ENCODE assay signal across 7 mouse cellular contexts in the genomic region with DNA sequence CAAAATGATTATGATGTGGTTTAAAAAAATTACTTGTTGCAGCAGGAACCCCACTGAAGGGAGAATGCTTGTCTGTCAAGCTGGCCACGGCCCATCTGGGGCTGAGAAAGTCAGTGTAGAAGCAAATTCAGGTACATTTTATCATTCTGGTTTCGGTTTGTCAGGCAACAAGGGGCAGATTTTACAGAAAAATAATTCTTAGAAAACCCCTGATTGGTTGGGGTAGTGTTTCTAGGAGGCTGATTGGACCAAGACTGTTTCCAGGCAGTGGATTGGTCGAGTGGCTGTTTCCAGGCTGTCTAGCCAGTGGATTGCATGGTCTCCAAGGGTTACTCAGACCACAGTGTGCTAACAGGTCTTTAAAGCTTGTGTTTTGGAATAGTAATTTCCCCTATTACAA. TPM values are rescaled to one million over a fixed set of nuclear protein-coding genes. Genes with fewer than 3 reads are reported as not detected.
DNase-seq lines count a peak whose midpoint lies in the region; ATAC-seq and TF ChIP-seq lines count a peak whose summit lies in the region.

A gene (minus strand): TSS at position 162 of the 400 bp plus-strand sequence.

- TF ChIP-seq CTCF in C2C12 (IDR thresholded peaks at IDR 0.05; ENCODE audit: control insufficient read depth, insufficient read depth, insufficient read length): no peak

- H3K4me3 ChIP-seq in C2C12 (ENCODE audit: insufficient read depth, poor library complexity, severe bottlenecking): peak within 1 kb of the TSS; percentile 23
- H3K4me3 ChIP-seq in erythroblast, embryonic 14.5 days (replicated peaks): no peak within 1 kb of the TSS
- H3K4me3 ChIP-seq in heart, embryonic 13.5 days: peak within 1 kb of the TSS; percentile 31
- no peak within 1 kb of the TSS for H3K4me3 ChIP-seq in liver, embryonic 16.5 days (ENCODE audit: low read depth, low read length)
- no peak within 1 kb of the TSS for H3K4me3 ChIP-seq in neural tube, embryonic 13.5 days

- ATAC-seq in heart, embryonic 13.5 days (ENCODE audit: extremely low read depth, insufficient number of reproducible peaks, low FRiP score, low TSS enrichment): peak; percentile 61; the same call in 1 of the 2 replicates
- ATAC-seq in liver, embryonic 16.5 days (ENCODE audit: low read depth): no peak
- ATAC-seq in neural tube, embryonic 13.5 days (ENCODE audit: low read depth): no peak

- H3K9me3 ChIP-seq in erythroblast, embryonic 14.5 days (ENCODE audit: control insufficient read depth, low read length): no peaks in the 10 kb centered on the region
- no peaks in the 10 kb centered on the region for H3K9me3 ChIP-seq in heart, embryonic 13.5 days
- no peaks in the 10 kb centered on the region for H3K9me3 ChIP-seq in liver, embryonic 16.5 days (replicated peaks; ENCODE audit: control insufficient read depth, low read length)
- H3K9me3 ChIP-seq in neural tube, embryonic 13.5 days: no peaks in the 10 kb centered on the region

- H3K79me2 ChIP-seq in C2C12 (ENCODE audit: control insufficient read depth, insufficient read depth): no peaks in the 10 kb centered on the region

- H3K27ac ChIP-seq in heart, embryonic 13.5 days (replicated peaks): no peak within 1 kb of the TSS
- H3K27ac ChIP-seq in liver, embryonic 16.5 days (ENCODE audit: low read length): no peak within 1 kb of the TSS
- H3K27ac ChIP-seq in neural tube, embryonic 13.5 days (replicated peaks): no peak within 1 kb of the TSS

- peak within 1 kb of the TSS; percentile 50 for H3ac ChIP-seq in C2C12 (ENCODE audit: control insufficient read depth, insufficient read length, low read depth)

- H3K9ac ChIP-seq in heart, embryonic 13.5 days: peak within 1 kb of the TSS; percentile 47
- H3K9ac ChIP-seq in liver, embryonic 16.5 days (ENCODE audit: low read depth, low read length): no peak within 1 kb of the TSS
- no peak within 1 kb of the TSS for H3K9ac ChIP-seq in neural tube, embryonic 13.5 days

- WGBS in heart, embryonic 13.5 days: 55% methylated on average over 3 of the region's 3 CpGs
- WGBS in liver, embryonic 16.5 days (ENCODE audit: insufficient replicate concordance): 35% methylated on average over 3 of the region's 3 CpGs
- WGBS in neural tube, embryonic 13.5 days: 71% methylated on average over 3 of the region's 3 CpGs

- peak within 1 kb of the TSS; percentile 50 for H3K4me2 ChIP-seq in heart, embryonic 13.5 days
- no peak within 1 kb of the TSS for H3K4me2 ChIP-seq in liver, embryonic 16.5 days (ENCODE audit: low read depth, low read length)
- no peak within 1 kb of the TSS for H3K4me2 ChIP-seq in neural tube, embryonic 13.5 days

- DNase-seq in MN1 (ENCODE audit: low spot score): peak; percentile 55
- peak; percentile 62 for DNase-seq in kidney, postnatal 10 days

- no peaks in the 10 kb centered on the region for H3K27me3 ChIP-seq in C2C12 (ENCODE audit: control insufficient read depth, insufficient read depth, insufficient read length)
- no peaks in the 10 kb centered on the region; the same call in 1 of the 2 replicates for H3K27me3 ChIP-seq in erythroblast, embryonic 14.5 days (ENCODE audit: control insufficient read depth)
- H3K27me3 ChIP-seq in heart, embryonic 13.5 days (replicated peaks): 0 out of 2 replicates have a peak, but pooled peaks cover 8% of the 10 kb centered on the region
- H3K27me3 ChIP-seq in liver, embryonic 16.5 days (ENCODE audit: control insufficient read depth, insufficient read depth, low read depth, low read length): no peaks in the 10 kb centered on the region
- no peaks in the 10 kb centered on the region for H3K27me3 ChIP-seq in neural tube, embryonic 13.5 days

- H3K79me3 ChIP-seq in C2C12 (ENCODE audit: low read depth): no peaks in the 10 kb centered on the region

- peaks cover 6% of the 10 kb centered on the region for H3K4me1 ChIP-seq in erythroblast, embryonic 14.5 days (ENCODE audit: control insufficient read depth)
- peaks cover 7% of the 10 kb centered on the region; the same call in 1 of the 2 replicates for H3K4me1 ChIP-seq in heart, embryonic 13.5 days
- H3K4me1 ChIP-seq in liver, embryonic 16.5 days (ENCODE audit: control insufficient read depth, low read depth, low read length): no peaks in the 10 kb centered on the region
- H3K4me1 ChIP-seq in neural tube, embryonic 13.5 days (replicated peaks): no peaks in the 10 kb centered on the region

- H3K36me3 ChIP-seq in C2C12 (ENCODE audit: control insufficient read depth, insufficient read depth): no peaks in the 10 kb centered on the region
- H3K36me3 ChIP-seq in erythroblast, embryonic 14.5 days (ENCODE audit: control insufficient read depth): no peaks in the 10 kb centered on the region
- H3K36me3 ChIP-seq in heart, embryonic 13.5 days: no peaks in the 10 kb centered on the region
- H3K36me3 ChIP-seq in liver, embryonic 16.5 days (ENCODE audit: control insufficient read depth, insufficient read depth): no peaks in the 10 kb centered on the region
- H3K36me3 ChIP-seq in neural tube, embryonic 13.5 days: no peaks in the 10 kb centered on the region

TF ChIP-seq in C2C12, 6 proteins besides CTCF, POLR2A, EP300 and RAD21:
- no peak for TF ChIP-seq USF1 (IDR thresholded peaks at IDR 0.05; ENCODE audit: low read depth)
- no peak for TF ChIP-seq MYOG (IDR thresholded peaks at IDR 0.05; ENCODE audit: control insufficient read depth, extremely low read depth, insufficient read length)
- TF ChIP-seq FOSL1 (IDR thresholded peaks at IDR 0.05; ENCODE audit: insufficient read depth, low read length, poor library complexity, severe bottlenecking): no peak
- TF ChIP-seq MAX (IDR thresholded peaks at IDR 0.05): no peak
- TF ChIP-seq CEBPB (IDR thresholded peaks at IDR 0.05; ENCODE audit: low read depth): no peak

RNA-seq across cellular contexts. Expression of the gene that starts here (rescaled TPM):
- polyA plus RNA-seq in C2C12 (2012; fragmentation: generic; extraction: Trizol): 9.1 TPM
- 68.6 and 79.6 TPM in 2 replicates for polyA plus RNA-seq in erythroblast, embryonic 14.5 days (2012)
- polyA plus RNA-seq in heart, embryonic 13.5 days (2015; fragmentation: Nextera tagmentation; extraction: Ambion mirVana): 72.8 and 80.0 TPM in 2 replicates
- 39.9 and 53.2 TPM in 2 replicates for polyA plus RNA-seq in liver, embryonic 16.5 days (2015; fragmentation: Nextera tagmentation; extraction: Ambion mirVana)
- 71.4 and 75.0 TPM in 2 replicates for polyA plus RNA-seq in neural tube, embryonic 13.5 days (2015; fragmentation: Nextera tagmentation; extraction: Ambion mirVana)

Comparison
In these comparisons a context has a peak if more than half of its experiments do, and no peak if none do; other contexts are left out.
1. H3K4me3 ChIP-seq: peak in C2C12 (single experiment) and heart, embryonic 13.5 days (single experiment); none in erythroblast, embryonic 14.5 days (single experiment), liver, embryonic 16.5 days (single experiment) and neural tube, embryonic 13.5 days (single experiment).